ENCODE assay signal across 1 mouse cellular context in genomic region chr7:127375271-127376245, GRCm38 (mm10).
A peak's percentile ranks its signal among the peaks of the same experiment; 100 is the strongest.
TF ChIP-seq lines count a peak whose summit lies in the region.

TSS of gene Zfp747 (minus strand) at chr7:127376050.

TF ChIP-seq in CH12.LX, 34 proteins besides CTCF, POLR2A, EP300 and RAD21 (continued from another document):
- peak; percentile 83 for TF ChIP-seq MYC (IDR thresholded peaks at IDR 0.05; ENCODE audit: low read depth, low read length)
- peak; percentile 79; the same call in 1 of the 2 replicates for TF ChIP-seq POLR2AphosphoS2 (IDR thresholded peaks at IDR 0.05; ENCODE audit: low read depth, low read length)
- peak; percentile 51; the same call in 1 of the 2 replicates for TF ChIP-seq MEF2A (IDR thresholded peaks at IDR 0.05; ENCODE audit: borderline replicate concordance, low read depth, low read length)
- TF ChIP-seq SIN3A (IDR thresholded peaks at IDR 0.05; ENCODE audit: low read length): peak; percentile 91
- peak; percentile 91 for TF ChIP-seq TBP (conservative IDR thresholded peaks at IDR 0.05; ENCODE audit: low read depth, low read length)
- TF ChIP-seq ETS1 (conservative IDR thresholded peaks at IDR 0.05; ENCODE audit: low read depth, low read length): 0 out of 2 replicates have a peak, but pooled peaks have one; percentile 39
- 0 out of 2 replicates have a peak, but pooled peaks have one; percentile 29 for TF ChIP-seq RCOR1 (conservative IDR thresholded peaks at IDR 0.05; ENCODE audit: low read depth, low read length)
- TF ChIP-seq ZMIZ1 (IDR thresholded peaks at IDR 0.05; ENCODE audit: low read depth, low read length): peak; percentile 87
- TF ChIP-seq USF1 (IDR thresholded peaks at IDR 0.05; ENCODE audit: low read depth, low read length): peak; percentile 96
- peak; percentile 99 for TF ChIP-seq USF2 (conservative IDR thresholded peaks at IDR 0.05; ENCODE audit: low read depth, low read length)
- peak; percentile 92 for TF ChIP-seq NELFE (IDR thresholded peaks at IDR 0.05; ENCODE audit: low read depth, low read length)
- TF ChIP-seq BHLHE40 (IDR thresholded peaks at IDR 0.05; ENCODE audit: low read depth, low read length): peak; percentile 95
TF ChIP-seq in CH12.LX: peak in this region for 21; not testable (repeated sequence) for 13.
